Mouse (Mus musculus): Measurements from ENCODE around the gene Nipa1.

- TF ChIP-seq CTCF (conservative IDR thresholded peaks at IDR 0.05; ENCODE audit: insufficient read depth, insufficient read length, low read depth, low read length) = peak; percentile 14; the same call in 1 of the 2 replicates
- no peak for TF ChIP-seq POLR2A (IDR thresholded peaks at IDR 0.05; ENCODE audit: low read depth, low read length)
These were observed 45.3 kb downstream of the Nipa1 start for GRCm38 (mm10) chr7:55974429-55974828.
